Mouse (Mus musculus) embryonic fibroblast, embryonic 13.5 days (primary cell): Measurements from ENCODE around the gene Cnot9.

Experiments
- CTCF ChIP-seq: IDR thresholded peaks from 2 replicates; pipeline ENCODE4 v1.5.1; 2011; ENCODE audit warnings: mild to moderate bottlenecking, control low read depth, low read length, moderate library complexity, borderline replicate concordance; ENCODE audit not compliant: insufficient read depth
- POLR2A ChIP-seq: IDR thresholded peaks from 2 replicates; pipeline ENCODE4 v1.6.1; 2011; ENCODE audit warnings: low read depth, mild to moderate bottlenecking, control low read depth, low read length, moderate library complexity

DNA sequence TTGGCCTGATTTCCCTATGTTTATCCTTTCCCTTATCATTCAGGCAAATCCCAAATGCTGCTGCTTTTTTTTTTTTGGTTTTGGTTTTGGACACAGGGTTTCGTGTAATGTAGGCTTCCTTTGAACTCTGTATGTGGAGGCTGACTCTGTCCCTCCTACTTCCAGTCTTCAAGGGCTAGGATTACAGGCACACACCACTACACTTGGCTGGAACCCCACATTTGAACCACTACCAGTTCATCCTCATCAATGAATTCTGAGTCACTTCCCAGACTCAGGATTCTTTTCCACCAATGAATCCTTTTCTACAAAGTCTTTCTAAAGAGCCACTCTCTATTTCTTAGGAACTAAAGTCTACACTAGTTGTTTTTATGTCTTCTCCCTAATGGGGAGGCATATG lies 4.8 kb upstream of the Cnot9 start:
- no peak for TF ChIP-seq POLR2A
- no peak for TF ChIP-seq CTCF
